Mouse (Mus musculus) C2C12 (cell line): ENCODE measurements at regions not wholly inside any gene's neighbourhood (a gene's known extent, or its start where the extent isn't known, plus 50 kb on each side); places are given as distances from the start of the nearest gene placed in this dataset.
A peak's percentile ranks its signal among the peaks of the same experiment; 100 is the strongest.

Experiments used
- CEBPB ChIP-seq: IDR thresholded peaks from one replicate; pipeline ENCODE4 v1.6.1; 2011; ENCODE audit warnings: low read depth, mild to moderate bottlenecking, control low read depth, moderate library complexity
- CTCF ChIP-seq: IDR thresholded peaks from one replicate; pipeline ENCODE4 v1.5.1; 2011; ENCODE audit not compliant: control insufficient read depth, insufficient read depth, insufficient read length
- FOSL1 ChIP-seq: IDR thresholded peaks from one replicate; pipeline ENCODE4 v1.8.0; 2011; ENCODE audit warnings: mild to moderate bottlenecking, low read length; ENCODE audit not compliant: poor library complexity, insufficient read depth, severe bottlenecking
- MAX ChIP-seq: IDR thresholded peaks from one replicate; pipeline ENCODE4 v1.6.1; 2011; ENCODE audit warnings: mild to moderate bottlenecking, control low read depth
- MYOD1 ChIP-seq: IDR thresholded peaks from one replicate; pipeline ENCODE4 v1.6.1; 2011; ENCODE audit warnings: low read depth; ENCODE audit not compliant: control insufficient read depth, insufficient read length
- MYOG ChIP-seq: IDR thresholded peaks from one replicate; pipeline ENCODE4 v1.6.1; 2011; ENCODE audit not compliant: control insufficient read depth, insufficient read length; ENCODE audit errors: extremely low read depth
- USF1 ChIP-seq: IDR thresholded peaks from one replicate; pipeline ENCODE4 v1.6.1; 2011; ENCODE audit warnings: low read depth, mild to moderate bottlenecking, control low read depth, moderate library complexity

DNA sequence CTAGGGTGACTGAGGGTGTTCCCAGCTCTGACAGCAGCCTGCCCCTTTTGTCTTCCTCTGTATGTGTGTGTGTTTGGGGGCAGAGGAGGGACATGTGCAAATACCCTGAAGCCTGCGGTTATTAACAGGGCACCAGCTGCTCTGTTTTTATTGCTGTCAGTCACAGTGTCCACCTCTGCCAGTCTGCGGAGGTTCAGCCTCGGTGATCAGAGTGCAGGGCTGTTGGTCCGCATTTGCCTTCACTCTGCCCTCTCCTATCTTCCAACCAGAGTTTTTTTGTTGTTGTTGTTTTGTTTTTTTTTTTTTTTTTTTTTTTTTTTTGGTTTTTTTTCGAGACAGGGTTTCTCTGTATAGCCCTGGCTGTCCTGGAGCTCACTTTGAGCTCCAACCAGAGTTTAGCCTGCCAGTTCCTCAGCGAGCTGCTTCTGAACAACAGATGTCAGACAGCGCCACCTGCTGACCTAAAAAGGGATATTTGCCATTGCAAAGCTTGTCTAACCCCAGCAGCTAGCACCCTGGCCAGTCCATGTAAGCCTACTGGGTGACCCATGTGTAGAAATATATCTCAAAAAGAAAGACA lies 226.0 kb downstream of the Lmx1a start:
- TF ChIP-seq CTCF (peak; percentile 62), MAX (no peak), MYOD1 (peak; percentile 59), USF1 (no peak), CEBPB (no peak), MYOG (no peak), FOSL1 (no peak)
